Mouse (Mus musculus) kidney, adult 2 months (tissue): Measurements from ENCODE around the gene Snx9.

Source experiments
- CTCF ChIP-seq: fragments of 200-500 bp; conservative IDR thresholded peaks from 2 replicates; pipeline ENCODE4 v1.5.1; 2011; ENCODE audit warnings: low read depth, mild to moderate bottlenecking, control low read depth, low read length, moderate library complexity, mixed read lengths; ENCODE audit not compliant: insufficient read depth, insufficient read length
- POLR2A ChIP-seq: fragments of 200-500 bp; IDR thresholded peaks from one replicate; pipeline ENCODE4 v1.6.1; 2011; ENCODE audit warnings: low read depth, low read length, control low read depth

DNA sequence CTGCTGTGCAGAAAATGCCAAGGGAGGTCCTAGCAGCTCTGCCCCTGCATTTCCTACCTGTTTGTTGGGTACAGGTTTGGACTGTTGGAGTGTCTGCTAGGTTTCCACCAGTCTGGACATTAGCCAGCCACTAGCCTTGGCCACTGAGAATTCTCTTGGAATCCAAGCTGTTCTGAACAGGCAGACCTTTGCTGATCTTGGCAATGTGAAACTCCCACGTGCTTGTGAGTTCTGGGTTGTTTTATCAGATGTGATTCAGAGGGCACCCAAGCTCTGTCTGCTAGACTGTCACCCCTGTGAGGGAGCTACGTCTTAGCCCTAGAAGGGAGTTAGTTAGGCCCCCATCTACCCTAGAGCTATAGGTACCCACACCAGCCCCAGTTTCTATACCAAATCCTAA is 96.3 kb downstream of the Snx9 start:
- TF ChIP-seq CTCF, result no peak
- TF ChIP-seq POLR2A, result no peak
